Mouse (Mus musculus): Measurements from ENCODE around the gene Samd7. TPM values are rescaled to one million over a fixed set of nuclear protein-coding genes. Genes with fewer than 3 reads are reported as not detected.

Samd7 gene
- polyA plus RNA-seq, 1 experiment, result not detected

DNA sequence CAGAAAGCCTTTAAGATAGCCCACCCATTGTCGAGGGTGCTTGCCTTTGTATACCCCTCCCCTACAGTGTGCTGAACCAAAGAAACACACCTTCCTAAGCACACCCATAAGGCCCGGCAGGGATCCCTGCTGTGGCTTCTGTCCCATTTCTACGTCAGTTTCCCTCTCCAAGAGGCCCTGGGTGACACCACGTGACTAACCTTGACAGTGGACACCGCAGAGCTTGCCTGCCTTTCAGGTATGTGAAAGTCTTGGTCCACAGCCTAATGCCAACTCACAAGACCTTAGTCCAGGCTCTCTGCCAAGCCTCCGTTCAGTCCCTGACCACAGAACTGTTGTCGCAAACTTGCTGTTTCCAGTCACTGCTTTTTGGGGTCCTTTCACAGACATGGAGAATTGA is 20.1 kb downstream of the Samd7 start:
- Histone ChIP-seq H3K4me1 (ENCODE audit: control insufficient read depth, insufficient read depth, low read length) (peaks cover 2% of the 10 kb centered on the region; the same call in 1 of the 2 replicates), H3K27ac (ENCODE audit: control insufficient read depth, insufficient read depth, low read depth, low read length, poor library complexity) (peak overlapping the region; percentile 76), H3K4me3 (replicated peaks; ENCODE audit: control insufficient read depth, low read depth, low read length) (no peak overlapping the region)
- WGBS, result 12% methylated on average over 7 of the region's 7 CpGs
- TF ChIP-seq CTCF (IDR thresholded peaks at IDR 0.05; ENCODE audit: control insufficient read depth, insufficient read depth, low read length) (no peak), POLR2A (IDR thresholded peaks at IDR 0.05; ENCODE audit: borderline replicate concordance, control insufficient read depth, low read depth, low read length) (no peak)

GRCm38 (mm10) chr3:30767271-30767670 is 21.2 kb downstream of the Samd7 start:
- Histone ChIP-seq H3K4me3 (replicated peaks; ENCODE audit: control insufficient read depth, low read depth, low read length) (no peak overlapping the region), H3K27ac (ENCODE audit: control insufficient read depth, insufficient read depth, low read depth, low read length, poor library complexity) (no peak overlapping the region), H3K4me1 (ENCODE audit: control insufficient read depth, insufficient read depth, low read length) (peaks cover 2% of the 10 kb centered on the region; the same call in 1 of the 2 replicates)
- TF ChIP-seq CTCF (IDR thresholded peaks at IDR 0.05; ENCODE audit: control insufficient read depth, insufficient read depth, low read length), result no peak
- no peak for TF ChIP-seq POLR2A (IDR thresholded peaks at IDR 0.05; ENCODE audit: borderline replicate concordance, control insufficient read depth, low read depth, low read length)
- 78% methylated on average over 6 of the region's 6 CpGs for WGBS

DNA sequence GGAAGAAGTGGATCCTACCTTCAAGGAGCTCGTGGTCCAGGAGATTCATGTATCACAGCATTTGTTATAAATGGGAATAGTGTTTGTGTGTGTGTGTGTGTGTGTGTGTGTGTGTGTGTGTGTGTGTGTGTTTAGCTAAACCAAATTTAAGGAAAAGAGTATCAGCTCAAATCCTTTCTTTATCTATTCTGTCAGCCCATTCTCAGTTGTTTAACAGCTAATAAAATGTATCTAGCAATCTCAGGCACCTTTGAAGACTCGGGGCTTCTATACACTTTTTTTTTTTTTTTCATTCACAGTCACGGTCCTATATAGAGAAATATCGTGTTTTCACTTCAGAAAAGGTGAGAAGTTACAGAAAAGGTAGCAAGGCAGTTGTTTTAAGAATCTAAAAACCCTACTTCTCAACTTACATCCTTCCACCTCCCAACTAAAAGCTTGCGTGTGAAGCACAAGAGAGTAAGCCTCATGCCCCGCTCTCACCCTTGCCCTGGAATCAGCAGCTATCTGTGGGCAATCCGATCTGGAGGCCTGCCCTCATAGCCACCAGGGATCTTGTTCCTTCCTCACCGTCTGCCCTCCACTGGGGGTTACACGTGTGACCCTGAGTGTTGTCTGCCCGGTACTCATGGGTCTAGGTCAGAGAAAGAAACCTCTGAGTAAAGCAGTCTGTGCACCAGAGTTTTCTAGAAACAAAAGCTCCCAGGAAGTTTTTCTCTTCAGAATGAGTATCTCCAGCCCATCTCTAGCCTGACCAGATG is 23.8 kb downstream of the Samd7 start:
- Histone ChIP-seq H3K27ac (ENCODE audit: control insufficient read depth, insufficient read depth, low read depth, low read length, poor library complexity) (no peak overlapping the region), H3K4me1 (ENCODE audit: control insufficient read depth, insufficient read depth, low read length) (no peaks in the 10 kb centered on the region), H3K4me3 (replicated peaks; ENCODE audit: control insufficient read depth, low read depth, low read length) (no peak overlapping the region)
- no peak for TF ChIP-seq POLR2A (IDR thresholded peaks at IDR 0.05; ENCODE audit: borderline replicate concordance, control insufficient read depth, low read depth, low read length)
- TF ChIP-seq CTCF (IDR thresholded peaks at IDR 0.05; ENCODE audit: control insufficient read depth, insufficient read depth, low read length), result no peak
- 75% methylated on average over 10 of the region's 10 CpGs for whole genome bisulfite sequencing

GRCm38 (mm10) chr3:30771560-30771959 is 25.5 kb downstream of the Samd7 start:
- no peak overlapping the region for H3K27ac ChIP-seq (ENCODE audit: control insufficient read depth, insufficient read depth, low read depth, low read length, poor library complexity)
- TF ChIP-seq POLR2A (IDR thresholded peaks at IDR 0.05; ENCODE audit: borderline replicate concordance, control insufficient read depth, low read depth, low read length) (no peak), CTCF (IDR thresholded peaks at IDR 0.05; ENCODE audit: control insufficient read depth, insufficient read depth, low read length) (no peak)
- 89% methylated on average over 1 of the region's 1 CpGs for WGBS
- H3K4me3 ChIP-seq (replicated peaks; ENCODE audit: control insufficient read depth, low read depth, low read length), result no peak overlapping the region
- no peaks in the 10 kb centered on the region for H3K4me1 ChIP-seq (ENCODE audit: control insufficient read depth, insufficient read depth, low read length)

DNA sequence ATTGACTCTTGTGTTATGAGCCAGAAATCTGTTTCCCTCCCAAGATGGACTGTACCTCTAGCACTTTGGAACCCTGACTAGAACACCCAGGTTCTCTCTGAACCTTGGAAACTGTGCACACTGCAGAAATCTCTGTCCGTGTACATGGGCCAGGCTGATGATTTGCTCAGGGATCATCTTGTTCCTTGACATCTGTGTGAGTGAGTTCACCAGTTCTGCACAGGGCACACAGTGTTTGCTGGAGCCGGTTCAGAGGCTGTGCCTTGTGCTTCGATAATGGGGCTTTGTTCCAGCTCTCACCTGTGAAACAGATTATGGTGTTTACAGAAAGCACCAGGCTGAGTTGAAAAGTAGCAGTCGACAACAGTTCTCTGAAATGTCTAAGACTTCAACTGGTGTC is 26.5 kb downstream of the Samd7 start:
- TF ChIP-seq POLR2A (IDR thresholded peaks at IDR 0.05; ENCODE audit: borderline replicate concordance, control insufficient read depth, low read depth, low read length) (no peak), CTCF (IDR thresholded peaks at IDR 0.05; ENCODE audit: control insufficient read depth, insufficient read depth, low read length) (no peak)
- WGBS, result 82% methylated on average over 4 of the region's 4 CpGs
- H3K27ac ChIP-seq (ENCODE audit: control insufficient read depth, insufficient read depth, low read depth, low read length, poor library complexity), result no peak overlapping the region

DNA sequence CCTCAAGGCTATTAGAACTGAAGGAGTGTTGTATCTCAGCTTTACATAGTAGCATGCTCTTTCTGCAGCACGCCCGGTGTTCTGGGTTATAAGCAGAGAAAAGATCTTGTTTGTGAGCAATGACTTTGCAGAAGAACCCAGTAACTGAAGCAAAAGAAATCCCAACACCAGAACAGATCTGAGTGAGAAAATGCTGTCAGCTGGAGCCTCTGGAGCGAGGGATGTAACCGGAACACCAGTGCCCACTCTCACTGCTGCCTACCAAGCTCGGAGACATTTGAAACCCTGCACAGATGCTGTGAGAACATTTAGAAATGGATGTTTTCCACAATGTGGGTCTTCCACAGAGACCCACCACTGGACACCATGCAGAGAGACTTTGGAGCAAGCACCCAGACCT is 28.6 kb downstream of the Samd7 start:
- WGBS, result 86% methylated on average over 5 of the region's 5 CpGs

More for the DNA sequence above, 26.5 kb downstream of the Samd7 start:
- H3K4me1 ChIP-seq (ENCODE audit: control insufficient read depth, insufficient read depth, low read length), result no peaks in the 10 kb centered on the region
- H3K4me3 ChIP-seq (replicated peaks; ENCODE audit: control insufficient read depth, low read depth, low read length), result no peak overlapping the region

GRCm38 (mm10) chr3:30777984-30778383 is 31.9 kb downstream of the Samd7 start:
- no peak for TF ChIP-seq CTCF (IDR thresholded peaks at IDR 0.05; ENCODE audit: control insufficient read depth, insufficient read depth, low read length)
- TF ChIP-seq POLR2A (IDR thresholded peaks at IDR 0.05; ENCODE audit: borderline replicate concordance, control insufficient read depth, low read depth, low read length), result no peak
- Histone ChIP-seq H3K4me1 (ENCODE audit: control insufficient read depth, insufficient read depth, low read length) (no peaks in the 10 kb centered on the region), H3K4me3 (replicated peaks; ENCODE audit: control insufficient read depth, low read depth, low read length) (no peak overlapping the region), H3K27ac (ENCODE audit: control insufficient read depth, insufficient read depth, low read depth, low read length, poor library complexity) (no peak overlapping the region)
- WGBS, result 68% methylated on average over 5 of the region's 5 CpGs

More for the DNA sequence above, 28.6 kb downstream of the Samd7 start:
- Histone ChIP-seq H3K4me3 (replicated peaks; ENCODE audit: control insufficient read depth, low read depth, low read length) (no peak overlapping the region), H3K27ac (ENCODE audit: control insufficient read depth, insufficient read depth, low read depth, low read length, poor library complexity) (no peak overlapping the region), H3K4me1 (ENCODE audit: control insufficient read depth, insufficient read depth, low read length) (no peaks in the 10 kb centered on the region)
- TF ChIP-seq POLR2A (IDR thresholded peaks at IDR 0.05; ENCODE audit: borderline replicate concordance, control insufficient read depth, low read depth, low read length) (no peak), CTCF (IDR thresholded peaks at IDR 0.05; ENCODE audit: control insufficient read depth, insufficient read depth, low read length) (no peak)

- Histone ChIP-seq H3K4me1 (ENCODE audit: control insufficient read depth, insufficient read depth, low read length) (no peaks in the 10 kb centered on the region), H3K4me3 (replicated peaks; ENCODE audit: control insufficient read depth, low read depth, low read length) (no peak overlapping the region), H3K27ac (ENCODE audit: control insufficient read depth, insufficient read depth, low read depth, low read length, poor library complexity) (no peak overlapping the region)
- 56% methylated on average over 5 of the region's 5 CpGs for WGBS
- TF ChIP-seq CTCF (IDR thresholded peaks at IDR 0.05; ENCODE audit: control insufficient read depth, insufficient read depth, low read length) (no peak), POLR2A (IDR thresholded peaks at IDR 0.05; ENCODE audit: borderline replicate concordance, control insufficient read depth, low read depth, low read length) (no peak)
Measured at GRCm38 (mm10) chr3:30788531-30788930, 42.4 kb downstream of the Samd7 start.
